9 mouse cellular contexts compared by ENCODE assay signal in genomic region chr7:124129019-124129418, GRCm38 (mm10).
A peak's percentile ranks its signal among the peaks of the same experiment; 100 is the strongest.
DNase-seq lines count a peak whose midpoint lies in the region; ATAC-seq and TF ChIP-seq lines count a peak whose summit lies in the region.
"Had no signal": no experiment of that assay in that cellular context is flagged by ENCODE, and none has a peak within 500 bp of the region (broad histone marks: within the 10 kb centered on the region; RNA-seq: fewer than 3 reads in every experiment).

No protein-coding gene starts in this region.

- H3K4me1 ChIP-seq in intestine, postnatal 0 days (replicated peaks; ENCODE audit: control insufficient read depth, insufficient read depth, low read length) = no peaks in the 10 kb centered on the region
- H3K4me1 ChIP-seq in intestine, embryonic 15.5 days (replicated peaks) = no peaks in the 10 kb centered on the region
- no peaks in the 10 kb centered on the region; the same call in 1 of the 2 replicates for H3K4me1 ChIP-seq in cerebellum, adult 2 months (ENCODE audit: control insufficient read depth, insufficient read depth, low read length)
- H3K4me1 ChIP-seq in stomach, postnatal 0 days (replicated peaks; ENCODE audit: control insufficient read depth, insufficient read depth) = no peaks in the 10 kb centered on the region
- H3K4me1 ChIP-seq: megakaryocyte, embryonic 14.5 days had no signal

- H3K36me3 ChIP-seq in intestine, postnatal 0 days (ENCODE audit: control insufficient read depth, insufficient read depth) = no peaks in the 10 kb centered on the region
- H3K36me3 ChIP-seq in intestine, embryonic 15.5 days = no peaks in the 10 kb centered on the region
- H3K36me3 ChIP-seq in stomach, postnatal 0 days (ENCODE audit: control insufficient read depth, insufficient read depth, low read length) = no peaks in the 10 kb centered on the region

- H3K27ac ChIP-seq in intestine, postnatal 0 days (ENCODE audit: low read depth, low read length) = no peak overlapping the region
- no peak overlapping the region for H3K27ac ChIP-seq in intestine, embryonic 15.5 days
- H3K27ac ChIP-seq in cerebellum, adult 2 months (ENCODE audit: insufficient read depth, low read length) = no peak overlapping the region
- H3K27ac ChIP-seq in stomach, postnatal 0 days (replicated peaks) = no peak overlapping the region

- TF ChIP-seq POLR2A in cerebellum, adult 2 months (IDR thresholded peaks at IDR 0.05; ENCODE audit: borderline replicate concordance, insufficient read depth, low read length) = no peak

- no peak overlapping the region for H3K9ac ChIP-seq in intestine, postnatal 0 days (ENCODE audit: low read depth, low read length)
- no peak overlapping the region for H3K9ac ChIP-seq in intestine, embryonic 15.5 days
- H3K9ac ChIP-seq in stomach, postnatal 0 days (ENCODE audit: low read length) = no peak overlapping the region

- H3K9me3 ChIP-seq in intestine, postnatal 0 days (ENCODE audit: control insufficient read depth) = no peaks in the 10 kb centered on the region
- H3K9me3 ChIP-seq in intestine, embryonic 15.5 days = no peaks in the 10 kb centered on the region
- no peaks in the 10 kb centered on the region for H3K9me3 ChIP-seq in stomach, postnatal 0 days (ENCODE audit: control insufficient read depth, low read length)
- H3K9me3 ChIP-seq: megakaryocyte, embryonic 14.5 days had no signal

- peak; percentile 66 for TF ChIP-seq CTCF in intestine, postnatal 0 days (IDR thresholded peaks at IDR 0.05; ENCODE audit: low read depth)
- peak; percentile 41; the same call in 1 of the 2 replicates for TF ChIP-seq CTCF in cerebellum, adult 2 months (IDR thresholded peaks at IDR 0.05; ENCODE audit: borderline replicate concordance, insufficient read depth, low read depth, low read length)
- TF ChIP-seq CTCF in stomach, postnatal 0 days (IDR thresholded peaks at IDR 0.05; ENCODE audit: low read depth) = peak; percentile 77

- H3K4me3 ChIP-seq in intestine, postnatal 0 days (ENCODE audit: low read depth, low read length) = no peak overlapping the region
- no peak overlapping the region for H3K4me3 ChIP-seq in intestine, embryonic 15.5 days (replicated peaks)
- no peak overlapping the region for H3K4me3 ChIP-seq in cerebellum, adult 2 months (replicated peaks; ENCODE audit: insufficient read depth, low read depth, low read length)
- H3K4me3 ChIP-seq in stomach, postnatal 0 days (ENCODE audit: low read depth, low read length) = no peak overlapping the region
- H3K4me3 ChIP-seq: megakaryocyte, embryonic 14.5 days had no signal

- WGBS in intestine, postnatal 0 days = 4% methylated on average over 2 of the region's 2 CpGs
- 1% methylated on average over 2 of the region's 2 CpGs for WGBS in intestine, embryonic 15.5 days
- WGBS in cerebellum, adult 2 months = 18% methylated on average over 2 of the region's 2 CpGs
- 5% methylated on average over 2 of the region's 2 CpGs for WGBS in stomach, postnatal 0 days

- H3K27me3 ChIP-seq in intestine, postnatal 0 days (replicated peaks; ENCODE audit: control insufficient read depth, insufficient read depth, low read length) = no peaks in the 10 kb centered on the region
- no peaks in the 10 kb centered on the region for H3K27me3 ChIP-seq in intestine, embryonic 15.5 days (replicated peaks)
- no peaks in the 10 kb centered on the region for H3K27me3 ChIP-seq in cerebellum, adult 2 months (ENCODE audit: control insufficient read depth, insufficient read depth, low read length)
- no peaks in the 10 kb centered on the region for H3K27me3 ChIP-seq in stomach, postnatal 0 days (ENCODE audit: control insufficient read depth, insufficient read depth, low read length)
- H3K27me3 ChIP-seq: megakaryocyte, embryonic 14.5 days had no signal

- no peak overlapping the region for H3K4me2 ChIP-seq in intestine, postnatal 0 days (replicated peaks; ENCODE audit: low read depth)
- H3K4me2 ChIP-seq in intestine, embryonic 15.5 days (replicated peaks) = no peak overlapping the region
- no peak overlapping the region for H3K4me2 ChIP-seq in stomach, postnatal 0 days (replicated peaks; ENCODE audit: low read depth)

- no peak for TF ChIP-seq EP300 in stomach, postnatal 0 days (optimal IDR thresholded peaks at IDR 0.05)

- DNase-seq in ES-CJ7 (ENCODE audit: low read depth, low spot score) = peak; percentile 44
- DNase-seq in cerebellum, adult 2 months = peak; percentile 29 to 44
- DNase-seq in kidney, postnatal 10 days = peak; percentile 12
- DNase-seq in stomach, postnatal 0 days (ENCODE audit: low spot score) = no peak
- DNase-seq in spleen, postnatal 14 days (ENCODE audit: low spot score in 2 of 2) = no peak
- DNase-seq in right cerebral cortex, postnatal 25 days = no peak

- no peak for ATAC-seq in intestine, postnatal 0 days
- no peak for ATAC-seq in intestine, embryonic 15.5 days
- ATAC-seq in stomach, postnatal 0 days (ENCODE audit: low FRiP score, low TSS enrichment) = no peak

Comparison
In these comparisons a context has a peak if more than half of its experiments do, and no peak if none do; other contexts are left out.
1. DNase-seq: peak in ES-CJ7 (single experiment), cerebellum, adult 2 months (2 of 2) and kidney, postnatal 10 days (single experiment); none in stomach, postnatal 0 days (single experiment), spleen, postnatal 14 days (0 of 2) and right cerebral cortex, postnatal 25 days (single experiment).
2. Peak in every context shown above with its lines, with median percentiles within 50 percentile points of each other: CTCF ChIP-seq.